Mouse (Mus musculus): ENCODE data around the gene Lad1. TPM values are rescaled to one million over a fixed set of nuclear protein-coding genes. Genes with fewer than 3 reads are reported as not detected.

The Lad1 gene
- polyA plus RNA-seq, 1 experiment: not detected

- Histone ChIP-seq H3K27me3 (ENCODE audit: control insufficient read depth) (peaks cover 55% of the 10 kb centered on the region), H3K4me1 (ENCODE audit: control insufficient read depth) (no peaks in the 10 kb centered on the region), H3K4me3 (replicated peaks) (no peak overlapping the region), H3K36me3 (ENCODE audit: control insufficient read depth) (no peaks in the 10 kb centered on the region), H3K9me3 (ENCODE audit: control insufficient read depth, low read length) (no peaks in the 10 kb centered on the region; the same call in 1 of the 2 replicates)
- TF ChIP-seq GATA1 (IDR thresholded peaks at IDR 0.05; ENCODE audit: low read length) (no peak), TAL1 (IDR thresholded peaks at IDR 0.05; ENCODE audit: low read length) (no peak)
Observed at GRCm38 (mm10) chr1:135814531-135814930, 3.9 kb upstream of the Lad1 start.

- H3K4me3 ChIP-seq (replicated peaks): no peak overlapping the region
- TF ChIP-seq GATA1 (IDR thresholded peaks at IDR 0.05; ENCODE audit: low read length) (no peak), TAL1 (IDR thresholded peaks at IDR 0.05; ENCODE audit: low read length) (no peak)
- H3K4me1 ChIP-seq (ENCODE audit: control insufficient read depth): no peaks in the 10 kb centered on the region
- no peaks in the 10 kb centered on the region; the same call in 1 of the 2 replicates for H3K9me3 ChIP-seq (ENCODE audit: control insufficient read depth, low read length)
- H3K36me3 ChIP-seq (ENCODE audit: control insufficient read depth): no peaks in the 10 kb centered on the region
- H3K27me3 ChIP-seq (ENCODE audit: control insufficient read depth): peaks cover 78% of the 10 kb centered on the region
Observed at GRCm38 (mm10) chr1:135817595-135817994, 803 bp upstream of the Lad1 start.

- Histone ChIP-seq H3K27me3 (ENCODE audit: control insufficient read depth) (peaks cover 72% of the 10 kb centered on the region), H3K4me3 (replicated peaks) (no peak overlapping the region), H3K9me3 (ENCODE audit: control insufficient read depth, low read length) (no peaks in the 10 kb centered on the region; the same call in 1 of the 2 replicates), H3K4me1 (ENCODE audit: control insufficient read depth) (no peaks in the 10 kb centered on the region), H3K36me3 (ENCODE audit: control insufficient read depth) (no peaks in the 10 kb centered on the region)
- TF ChIP-seq GATA1 (IDR thresholded peaks at IDR 0.05; ENCODE audit: low read length) (no peak), TAL1 (IDR thresholded peaks at IDR 0.05; ENCODE audit: low read length) (no peak)
Observed at GRCm38 (mm10) chr1:135820071-135820470, 1.7 kb downstream of the Lad1 start.

- Histone ChIP-seq H3K4me1 (ENCODE audit: control insufficient read depth) (no peaks in the 10 kb centered on the region), H3K9me3 (ENCODE audit: control insufficient read depth, low read length) (no peaks in the 10 kb centered on the region; the same call in 1 of the 2 replicates), H3K36me3 (ENCODE audit: control insufficient read depth) (no peaks in the 10 kb centered on the region), H3K4me3 (replicated peaks) (no peak overlapping the region), H3K27me3 (ENCODE audit: control insufficient read depth) (peaks cover 69% of the 10 kb centered on the region)
- TF ChIP-seq GATA1 (IDR thresholded peaks at IDR 0.05; ENCODE audit: low read length): no peak
- TF ChIP-seq TAL1 (IDR thresholded peaks at IDR 0.05; ENCODE audit: low read length): no peak
Observed at GRCm38 (mm10) chr1:135820736-135821364, 2.5 kb downstream of the Lad1 start.

GRCm38 (mm10) chr1:135821780-135822179 is 3.4 kb downstream of the Lad1 start:
- peaks cover 60% of the 10 kb centered on the region for H3K27me3 ChIP-seq (ENCODE audit: control insufficient read depth)
- TF ChIP-seq TAL1 (IDR thresholded peaks at IDR 0.05; ENCODE audit: low read length) (no peak), GATA1 (IDR thresholded peaks at IDR 0.05; ENCODE audit: low read length) (no peak)

GRCm38 (mm10) chr1:135828918-135829317 is 10.5 kb downstream of the Lad1 start:
- no peak for TF ChIP-seq GATA1 (IDR thresholded peaks at IDR 0.05; ENCODE audit: low read length)
- no peak for TF ChIP-seq TAL1 (IDR thresholded peaks at IDR 0.05; ENCODE audit: low read length)
- no peaks in the 10 kb centered on the region for H3K36me3 ChIP-seq (ENCODE audit: control insufficient read depth)
- H3K9me3 ChIP-seq (ENCODE audit: control insufficient read depth, low read length): no peaks in the 10 kb centered on the region
- H3K4me3 ChIP-seq (replicated peaks): no peak overlapping the region
- no peaks in the 10 kb centered on the region for H3K4me1 ChIP-seq (ENCODE audit: control insufficient read depth)
- H3K27me3 ChIP-seq (ENCODE audit: control insufficient read depth): peaks cover 12% of the 10 kb centered on the region

More at GRCm38 (mm10) chr1:135821780-135822179, 3.4 kb downstream of the Lad1 start:
- H3K36me3 ChIP-seq (ENCODE audit: control insufficient read depth): no peaks in the 10 kb centered on the region
- no peak overlapping the region for H3K4me3 ChIP-seq (replicated peaks)
- no peaks in the 10 kb centered on the region for H3K4me1 ChIP-seq (ENCODE audit: control insufficient read depth)
- no peaks in the 10 kb centered on the region; the same call in 1 of the 2 replicates for H3K9me3 ChIP-seq (ENCODE audit: control insufficient read depth, low read length)

GRCm38 (mm10) chr1:135834206-135834859 is 15.9 kb downstream of the Lad1 start:
- Histone ChIP-seq H3K9me3 (ENCODE audit: control insufficient read depth, low read length) (no peaks in the 10 kb centered on the region), H3K4me1 (ENCODE audit: control insufficient read depth) (no peaks in the 10 kb centered on the region), H3K27me3 (ENCODE audit: control insufficient read depth) (peaks cover 7% of the 10 kb centered on the region), H3K4me3 (replicated peaks) (no peak overlapping the region), H3K36me3 (ENCODE audit: control insufficient read depth) (no peaks in the 10 kb centered on the region)
- no peak for TF ChIP-seq GATA1 (IDR thresholded peaks at IDR 0.05; ENCODE audit: low read length)
- TF ChIP-seq TAL1 (IDR thresholded peaks at IDR 0.05; ENCODE audit: low read length): no peak

GRCm38 (mm10) chr1:135834983-135835382 is 16.6 kb downstream of the Lad1 start:
- TF ChIP-seq TAL1 (IDR thresholded peaks at IDR 0.05; ENCODE audit: low read length): no peak
- no peak for TF ChIP-seq GATA1 (IDR thresholded peaks at IDR 0.05; ENCODE audit: low read length)
- Histone ChIP-seq H3K9me3 (ENCODE audit: control insufficient read depth, low read length) (no peaks in the 10 kb centered on the region), H3K27me3 (ENCODE audit: control insufficient read depth) (peaks cover 7% of the 10 kb centered on the region), H3K4me1 (ENCODE audit: control insufficient read depth) (no peaks in the 10 kb centered on the region), H3K4me3 (replicated peaks) (no peak overlapping the region), H3K36me3 (ENCODE audit: control insufficient read depth) (no peaks in the 10 kb centered on the region)

- TF ChIP-seq TAL1 (IDR thresholded peaks at IDR 0.05; ENCODE audit: low read length) (no peak), GATA1 (IDR thresholded peaks at IDR 0.05; ENCODE audit: low read length) (no peak)
- no peaks in the 10 kb centered on the region for H3K9me3 ChIP-seq (ENCODE audit: control insufficient read depth, low read length)
- H3K36me3 ChIP-seq (ENCODE audit: control insufficient read depth): no peaks in the 10 kb centered on the region
- H3K27me3 ChIP-seq (ENCODE audit: control insufficient read depth): peaks cover 7% of the 10 kb centered on the region
- H3K4me1 ChIP-seq (ENCODE audit: control insufficient read depth): no peaks in the 10 kb centered on the region
- H3K4me3 ChIP-seq (replicated peaks): no peak within 1 kb of the TSS
Observed at GRCm38 (mm10) chr1:135835716-135836483, 17.5 kb downstream of the Lad1 start, which contains the start of gene Tnnt2. TSS of gene Tnnt2 (plus strand) at chr1:135836354.
